Mouse (Mus musculus): ENCODE measurements at regions not wholly inside any gene's neighbourhood (a gene's known extent, or its start where the extent isn't known, plus 50 kb on each side); places are given as distances from the start of the nearest gene placed in this dataset.

DNA sequence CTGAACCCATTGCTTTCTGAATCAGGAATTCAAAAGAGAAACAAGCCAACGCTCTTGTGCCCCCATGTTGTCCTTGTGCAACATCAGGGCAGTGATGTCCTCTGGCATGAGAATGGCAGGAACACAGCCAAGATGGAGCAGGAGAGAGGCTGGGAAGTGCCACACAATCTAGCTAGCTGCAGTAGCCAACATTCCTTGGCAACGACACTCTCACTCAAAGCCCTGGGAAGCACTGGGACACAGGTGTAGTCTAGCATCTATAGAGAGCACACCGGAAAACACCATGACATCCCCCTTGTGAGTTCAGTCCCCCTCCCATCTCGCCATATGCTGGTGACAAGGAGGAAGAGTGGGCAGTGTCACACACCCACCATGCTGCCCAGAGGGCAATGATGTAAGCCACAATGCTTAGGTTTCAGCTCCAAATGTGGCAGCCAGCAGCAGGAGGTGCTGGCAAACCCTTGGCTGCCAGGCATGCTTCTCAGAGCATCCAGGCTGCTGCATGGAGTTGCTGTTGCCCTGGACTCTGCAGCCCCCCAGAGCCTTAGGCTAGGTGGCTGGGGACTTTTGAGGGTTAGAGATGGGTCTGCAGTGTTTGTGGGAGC lies 123.0 kb downstream of the Slc38a6 start:
- TF ChIP-seq POLR2A (IDR thresholded peaks at IDR 0.05; ENCODE audit: borderline replicate concordance, low read depth, low read length) (no peak), CTCF (IDR thresholded peaks at IDR 0.05; ENCODE audit: low read depth, low read length) (no peak)

All from bone marrow macrophage, adult 2 months (primary cell).